Mouse (Mus musculus): ENCODE data around the gene Pdzrn3.

DNA sequence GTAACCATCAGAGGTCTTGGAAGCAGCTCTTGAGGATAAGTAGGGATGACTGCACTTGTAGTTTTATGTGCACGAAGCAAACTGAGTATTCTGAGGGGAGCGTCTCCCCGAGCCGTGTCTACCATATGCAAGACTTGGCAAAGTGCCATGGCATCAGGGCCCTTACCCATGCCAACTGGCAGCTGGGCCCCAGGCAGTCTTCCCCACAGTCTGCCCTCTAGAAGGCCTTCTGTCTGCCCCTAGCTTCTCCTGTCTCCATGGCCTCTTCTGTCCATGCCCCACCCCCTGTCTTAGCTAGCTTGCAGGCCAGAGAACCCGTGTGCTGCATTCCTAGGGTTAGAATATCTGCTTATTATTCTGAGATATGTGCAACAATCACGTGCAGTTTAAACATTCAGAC is 144.0 kb downstream of the Pdzrn3 start:
- TF ChIP-seq ZC3H11A (IDR thresholded peaks at IDR 0.05; ENCODE audit: borderline replicate concordance, low read depth, low read length) (no peak), HCFC1 (IDR thresholded peaks at IDR 0.05; ENCODE audit: borderline replicate concordance, insufficient read depth, low read length) (no peak), MAFK (IDR thresholded peaks at IDR 0.05; ENCODE audit: insufficient read depth, low read depth, low read length) (no peak)

All from ES-E14 (cell line).